Mouse (Mus musculus): ENCODE data around the gene Il25. TPM values are rescaled to one million over a fixed set of nuclear protein-coding genes. Genes with fewer than 3 reads are reported as not detected.

The Il25 gene
- polyA plus RNA-seq, 1 experiment from 2014 or later = not detected

MicroRNAs encoded within 50 kb of the gene (microRNA counts, 519-probe panel; counts per million panel counts)
- microRNA mmu-miR-208a (341 counts per million, percentile 65 among the panel's probes with 10 or more counts), microRNA mmu-miR-208b (341 counts per million, percentile 65 among the panel's probes with 10 or more counts)

Small RNA genes within 50 kb of the gene (microRNA-seq; reads per million reads assigned to microRNA genes)
- gene Mir208a (3.9 reads per million, percentile 8 among the genes with 10 or more reads in this experiment), gene Mir208b (29.0 reads per million, percentile 35 among the genes with 10 or more reads in this experiment)

Other genes starting within 250 kb of the Il25 start
- 104 and 109 TPM in 2 replicates for gene 1700123O20Rik, start 246.5 kb upstream of the Il25 start, polyA plus RNA-seq (2016; fragmentation: Nextera tagmentation; extraction: Ambion mirVana)
- 142 and 146 TPM in 2 replicates for gene Acin1, start 245.8 kb upstream of the Il25 start, polyA plus RNA-seq (2016; fragmentation: Nextera tagmentation; extraction: Ambion mirVana)
- gene Gm29776, start 233.9 kb upstream of the Il25 start, polyA plus RNA-seq (2016; fragmentation: Nextera tagmentation; extraction: Ambion mirVana) = not detected in 2 replicates
- not detected in 2 replicates for gene Cebpe, start 220.5 kb upstream of the Il25 start, polyA plus RNA-seq (2016; fragmentation: Nextera tagmentation; extraction: Ambion mirVana)
- gene Slc7a8, start 150.7 kb upstream of the Il25 start, polyA plus RNA-seq (2016; fragmentation: Nextera tagmentation; extraction: Ambion mirVana) = 1.0 and 2.3 TPM in 2 replicates
- gene Rnf212b, start 118.6 kb upstream of the Il25 start, polyA plus RNA-seq (2016; fragmentation: Nextera tagmentation; extraction: Ambion mirVana) = not detected in 2 replicates
- gene Homez, start 61.7 kb upstream of the Il25 start, polyA plus RNA-seq (2016; fragmentation: Nextera tagmentation; extraction: Ambion mirVana) = 24.0 and 29.5 TPM in 2 replicates
- 0.96 and 1.0 TPM in 2 replicates for gene Ppp1r3e, start 55.1 kb upstream of the Il25 start, polyA plus RNA-seq (2016; fragmentation: Nextera tagmentation; extraction: Ambion mirVana)
- 2.2 and 2.5 TPM in 2 replicates for gene Bcl2l2, start 49.3 kb upstream of the Il25 start, polyA plus RNA-seq (2016; fragmentation: Nextera tagmentation; extraction: Ambion mirVana)
- gene Gm20521, start 49.3 kb upstream of the Il25 start, polyA plus RNA-seq (2016; fragmentation: Nextera tagmentation; extraction: Ambion mirVana) = not detected in 2 replicates
- 168 and 174 TPM in 2 replicates for gene Pabpn1, start 40.2 kb upstream of the Il25 start, polyA plus RNA-seq (2016; fragmentation: Nextera tagmentation; extraction: Ambion mirVana)
- 38.8 and 40.0 TPM in 2 replicates for gene Slc22a17, start 19.6 kb upstream of the Il25 start, polyA plus RNA-seq (2016; fragmentation: Nextera tagmentation; extraction: Ambion mirVana)
- 38.3 and 39.0 TPM in 2 replicates for gene Efs, start 6.6 kb upstream of the Il25 start, polyA plus RNA-seq (2016; fragmentation: Nextera tagmentation; extraction: Ambion mirVana)
- gene Cmtm5, start 3.6 kb downstream of the Il25 start, polyA plus RNA-seq (2016; fragmentation: Nextera tagmentation; extraction: Ambion mirVana) = 0.26 and 0.81 TPM in 2 replicates
- gene Myh6, start 34.2 kb downstream of the Il25 start, polyA plus RNA-seq (2016; fragmentation: Nextera tagmentation; extraction: Ambion mirVana) = 0.38 and 0.41 TPM in 2 replicates
- gene Gm17428, start 44.2 kb downstream of the Il25 start, polyA plus RNA-seq (2016; fragmentation: Nextera tagmentation; extraction: Ambion mirVana) = not detected in 2 replicates
- 0.63 and 0.72 TPM in 2 replicates for gene Myh7, start 61.9 kb downstream of the Il25 start, polyA plus RNA-seq (2016; fragmentation: Nextera tagmentation; extraction: Ambion mirVana)
- gene Ngdn, start 82.8 kb downstream of the Il25 start, polyA plus RNA-seq (2016; fragmentation: Nextera tagmentation; extraction: Ambion mirVana) = 102 and 104 TPM in 2 replicates
- gene Zfhx2, start 159.6 kb downstream of the Il25 start, polyA plus RNA-seq (2016; fragmentation: Nextera tagmentation; extraction: Ambion mirVana) = 8.1 and 9.2 TPM in 2 replicates
- 30.5 and 31.4 TPM in 2 replicates for gene Thtpa, start 162.1 kb downstream of the Il25 start, polyA plus RNA-seq (2016; fragmentation: Nextera tagmentation; extraction: Ambion mirVana)
- gene Ap1g2, start 173.9 kb downstream of the Il25 start, polyA plus RNA-seq (2016; fragmentation: Nextera tagmentation; extraction: Ambion mirVana) = 16.4 and 18.5 TPM in 2 replicates
- 0.31 and 0.56 TPM in 2 replicates for gene Jph4, start 184.2 kb downstream of the Il25 start, polyA plus RNA-seq (2016; fragmentation: Nextera tagmentation; extraction: Ambion mirVana)

Measured in forebrain, embryonic 10.5 days (tissue).